Mouse (Mus musculus): Measurements from ENCODE around the gene Rnf152.

Rnf152 gene

DNA sequence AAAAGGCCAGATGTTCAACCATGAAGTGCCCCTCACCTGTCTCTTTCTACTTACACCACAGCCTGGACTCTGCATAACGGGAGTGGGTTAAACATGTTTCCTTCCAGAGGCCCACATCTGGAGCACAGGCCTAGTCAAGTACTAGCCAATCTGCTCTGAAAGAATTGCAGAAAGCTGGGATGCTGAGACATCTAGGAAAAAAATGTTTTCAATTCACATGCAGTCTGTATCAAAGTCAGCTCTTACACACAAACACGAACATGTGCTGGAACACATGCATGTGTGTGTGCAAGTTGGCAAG is 44.0 kb downstream of the Rnf152 start:
- DNase-seq (ENCODE audit: low spot score in 2 of 2): no peak

- no peak for DNase-seq (ENCODE audit: low spot score in 2 of 2)
These were observed 44.5 kb downstream of the Rnf152 start for GRCm38 (mm10) chr1:105311899-105312600.

GRCm38 (mm10) chr1:105302164-105302563 is 54.3 kb downstream of the Rnf152 start:
- no peak for DNase-seq (ENCODE audit: low spot score in 2 of 2)

DNA sequence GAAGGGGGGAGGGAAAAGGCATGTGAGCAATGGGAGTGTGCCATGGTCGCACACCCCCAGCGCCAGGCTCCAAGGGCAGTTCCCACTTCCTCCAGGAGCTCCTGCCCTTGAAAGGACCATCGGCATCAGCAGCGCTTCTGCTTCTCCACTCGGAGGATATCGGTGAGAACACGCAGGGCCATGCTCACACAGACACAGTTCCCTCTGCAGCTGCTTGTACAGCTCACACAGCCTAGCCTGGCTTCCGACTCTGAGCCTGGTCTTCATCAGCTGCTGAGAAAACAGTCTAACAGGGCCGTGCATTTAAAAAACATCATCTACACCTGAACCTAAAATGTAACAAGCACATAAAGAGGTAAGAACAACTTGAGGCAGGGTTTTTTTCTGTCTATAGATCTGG is 54.7 kb downstream of the Rnf152 start:
- DNase-seq (ENCODE audit: low spot score in 2 of 2): no peak

- DNase-seq (ENCODE audit: low spot score in 2 of 2): no peak
These were observed 64.7 kb downstream of the Rnf152 start for GRCm38 (mm10) chr1:105291859-105292258.

DNA sequence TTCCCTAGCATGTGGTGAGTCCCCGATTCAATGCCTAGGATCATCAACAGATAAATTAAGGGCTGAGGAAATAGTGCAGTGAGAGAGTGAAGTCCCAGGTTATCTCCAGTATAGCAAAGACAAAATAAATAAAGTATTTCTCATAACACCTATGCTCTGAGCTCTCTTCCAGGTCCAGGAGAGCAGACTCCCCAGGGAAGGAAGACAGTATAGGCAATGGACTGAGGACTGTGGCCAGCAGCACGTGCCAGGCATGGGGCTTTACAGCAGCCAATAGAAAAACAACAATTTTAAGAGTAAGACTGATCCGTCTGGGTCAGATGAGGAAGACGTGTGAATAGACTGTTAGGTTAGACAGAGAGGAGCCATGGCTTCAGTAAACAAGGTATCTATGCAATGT is 69.0 kb downstream of the Rnf152 start:
- no peak for DNase-seq (ENCODE audit: low spot score in 2 of 2)

DNA sequence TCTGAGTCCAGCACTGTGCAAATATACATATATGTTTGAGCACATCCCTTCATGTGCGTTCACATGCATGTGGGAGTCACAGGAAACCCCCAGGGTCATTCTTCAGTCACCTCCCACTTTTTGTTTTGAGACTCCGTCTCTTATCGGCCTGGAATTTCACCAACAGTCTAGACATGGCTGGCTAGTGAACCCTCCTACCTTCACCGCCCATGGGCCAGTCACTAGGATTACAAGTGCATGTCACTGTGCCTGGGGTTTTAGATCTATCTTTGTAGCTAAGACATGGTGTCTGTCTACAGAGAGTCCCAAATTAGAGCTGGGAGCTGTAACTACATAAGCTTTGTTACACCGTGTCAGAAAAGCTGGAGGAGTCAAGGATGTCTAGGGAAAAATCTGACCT is 69.6 kb downstream of the Rnf152 start:
- DNase-seq (ENCODE audit: low spot score in 2 of 2): no peak

DNA sequence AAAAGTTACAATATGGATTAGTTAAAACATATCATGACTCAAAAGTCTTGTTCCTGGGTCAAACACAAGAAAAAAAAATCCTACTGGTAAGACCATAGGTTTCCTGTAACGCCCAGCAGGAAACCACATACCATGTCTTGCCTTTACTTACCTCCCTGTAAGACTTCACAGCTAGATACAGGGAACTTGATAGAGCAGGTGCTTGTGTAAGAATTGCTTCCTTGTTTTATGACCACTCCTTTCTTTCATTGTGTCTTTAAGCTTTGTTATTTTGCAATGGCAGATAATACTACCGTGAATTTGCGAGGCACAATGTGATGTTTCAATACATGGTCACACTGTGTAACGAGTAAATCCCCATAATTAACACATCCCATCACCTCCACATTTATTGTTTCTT is 71.5 kb downstream of the Rnf152 start:
- DNase-seq (ENCODE audit: low spot score in 2 of 2): no peak

GRCm38 (mm10) chr1:105284116-105284515 is 72.4 kb downstream of the Rnf152 start:
- no peak for DNase-seq (ENCODE audit: low spot score in 2 of 2)

- no peak for DNase-seq (ENCODE audit: low spot score in 2 of 2)
These were observed 75.2 kb downstream of the Rnf152 start for GRCm38 (mm10) chr1:105281277-105281676.

DNA sequence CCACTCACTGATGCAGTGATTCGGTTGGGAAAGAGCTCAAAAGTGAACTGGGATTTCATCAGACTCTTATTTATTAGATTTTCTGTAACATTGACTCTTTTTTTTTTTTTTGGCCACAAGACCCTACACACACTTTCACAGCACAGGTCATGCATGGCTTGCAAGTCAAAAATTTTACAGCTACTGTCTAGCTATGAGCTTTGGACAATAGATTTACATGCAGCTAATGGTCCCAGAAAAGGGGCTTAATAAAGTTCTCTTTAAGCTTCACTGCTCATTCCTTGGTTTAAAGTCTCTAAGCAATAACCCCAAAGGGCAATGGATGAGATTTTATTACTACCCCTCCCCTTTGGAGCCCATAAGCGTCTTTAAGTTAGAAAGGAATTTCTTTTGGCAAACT is 76.3 kb downstream of the Rnf152 start:
- no peak for DNase-seq (ENCODE audit: low spot score in 2 of 2)

GRCm38 (mm10) chr1:105274500-105275194 is 81.9 kb downstream of the Rnf152 start:
- no peak for DNase-seq (ENCODE audit: low spot score in 2 of 2)

- DNase-seq (ENCODE audit: low spot score in 2 of 2): no peak
These were observed 85.4 kb downstream of the Rnf152 start for GRCm38 (mm10) chr1:105271104-105271503.

GRCm38 (mm10) chr1:105263283-105264033 is 93.1 kb downstream of the Rnf152 start:
- no peak for DNase-seq (ENCODE audit: low spot score in 2 of 2)

GRCm38 (mm10) chr1:105260200-105260599 is 96.3 kb downstream of the Rnf152 start:
- no peak for DNase-seq (ENCODE audit: low spot score in 2 of 2)

DNA sequence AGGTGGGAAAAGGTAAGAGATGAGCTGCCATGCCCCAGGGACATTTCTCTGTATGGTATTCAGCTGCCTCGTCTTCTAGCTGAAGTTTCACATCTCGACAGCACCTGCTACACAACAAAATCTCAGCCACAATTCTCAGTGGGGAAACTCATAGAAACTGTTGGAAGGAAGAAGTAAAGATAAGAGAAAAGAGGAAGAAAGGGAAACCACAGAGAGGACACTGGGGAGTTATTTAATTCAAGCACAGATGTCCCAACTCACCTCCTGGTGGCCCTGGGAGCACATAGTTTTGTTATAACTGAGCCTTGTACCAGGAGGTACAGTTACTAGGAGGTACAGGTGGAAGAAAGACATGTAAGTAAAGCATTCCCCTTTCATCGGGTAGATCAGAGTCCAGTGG is 99.3 kb downstream of the Rnf152 start:
- no peak for DNase-seq (ENCODE audit: low spot score in 2 of 2)

GRCm38 (mm10) chr1:105249190-105249589 is 107.3 kb downstream of the Rnf152 start:
- no peak for DNase-seq (ENCODE audit: low spot score in 2 of 2)

DNA sequence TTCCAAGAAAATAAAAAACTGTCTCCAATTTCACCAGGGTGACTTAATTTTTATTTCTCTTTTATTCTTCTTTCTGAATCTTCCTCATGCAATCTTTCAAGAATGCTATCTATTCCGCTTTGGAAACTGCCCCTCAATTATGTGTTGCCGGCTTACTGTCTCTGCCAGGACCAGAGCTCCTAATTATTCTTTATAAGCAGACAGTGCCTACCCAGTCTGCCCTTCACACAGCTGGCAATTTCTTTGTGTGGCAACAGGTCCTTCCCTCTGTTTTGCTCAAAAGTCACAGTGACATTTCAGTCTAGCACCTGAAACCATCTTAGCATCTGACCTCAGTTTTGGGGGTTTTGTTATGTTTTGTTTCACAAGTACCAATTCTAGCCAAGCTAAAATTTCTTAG is 109.9 kb downstream of the Rnf152 start:
- no peak for DNase-seq (ENCODE audit: low spot score in 2 of 2)

GRCm38 (mm10) chr1:105246075-105246574 is 110.4 kb downstream of the Rnf152 start:
- DNase-seq (ENCODE audit: low spot score in 2 of 2): no peak

DNA sequence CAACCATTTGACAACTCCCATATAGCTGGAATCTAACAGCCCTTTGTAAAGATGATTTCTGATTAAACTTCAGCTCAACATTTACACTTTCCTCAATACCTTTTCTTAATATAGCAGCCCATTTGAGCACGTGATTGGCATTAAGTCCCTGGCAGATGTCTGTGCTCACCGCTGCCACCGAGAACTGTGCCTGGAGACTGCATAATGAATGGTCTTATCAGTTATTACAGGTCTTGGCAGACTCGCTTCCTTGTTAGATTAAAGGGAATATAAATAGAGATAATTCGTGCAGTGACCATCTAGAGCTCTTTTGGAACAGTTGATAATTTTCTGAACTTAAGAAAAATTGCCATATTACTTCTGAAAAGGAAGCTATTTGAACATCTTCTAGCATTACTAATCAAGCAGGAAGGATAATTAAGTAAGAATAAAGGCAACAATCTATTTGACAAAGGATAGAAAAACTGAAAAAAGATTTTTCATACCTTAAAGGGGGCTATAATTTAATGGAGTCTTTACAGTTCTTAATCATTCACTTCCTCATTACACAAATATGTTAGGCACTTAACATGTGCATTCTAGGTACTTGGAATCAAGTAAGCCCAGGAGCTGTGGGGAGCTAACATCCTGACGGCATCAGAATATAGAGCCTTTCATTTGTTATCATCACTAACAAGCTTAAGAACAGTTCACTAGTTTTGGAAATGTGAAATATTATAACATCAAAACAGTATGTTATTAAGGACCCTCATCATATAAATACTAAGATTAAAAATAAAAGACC is 113.0 kb downstream of the Rnf152 start:
- DNase-seq (ENCODE audit: low spot score in 2 of 2): no peak

- DNase-seq (ENCODE audit: low spot score in 2 of 2): no peak
These were observed 116.3 kb downstream of the Rnf152 start for GRCm38 (mm10) chr1:105240185-105240584.

Measured in right cerebral cortex, postnatal 36 days (tissue).